Mouse (Mus musculus) megakaryocyte, embryonic 14.5 days (primary cell): Measurements from ENCODE around the gene Car12.

Source experiments
- FLI1 ChIP-seq: IDR thresholded peaks from 2 replicates; pipeline ENCODE4 v1.6.1; 2012; ENCODE audit warnings: low read length, inconsistent platforms, mixed read lengths
- GATA1 ChIP-seq: IDR thresholded peaks from 3 replicates; pipeline ENCODE4 v1.6.1; 2012; ENCODE audit warnings: mixed read lengths, low read length, inconsistent platforms, borderline replicate concordance

GRCm38 (mm10) chr9:66708816-66709555 is 4.5 kb upstream of the Car12 start:
- TF ChIP-seq GATA1 = no peak
- no peak for TF ChIP-seq FLI1
